Mouse (Mus musculus) kidney, adult 2 months (tissue): Measurements from ENCODE around the gene Chic2. TPM values are rescaled to one million over a fixed set of nuclear protein-coding genes. Genes with fewer than 3 reads are reported as not detected.

Experiments
- DNase-seq: peaks from one replicate; pipeline ENCODE4 v3.0.0; 2021
- H3K27ac ChIP-seq: fragments of 200-500 bp; 2 replicates; pipeline ENCODE4 v1.5.1; 2012; ENCODE audit warnings: low read depth, low read length, control low read depth, inconsistent platforms; ENCODE audit not compliant: insufficient read depth
- H3K27me3 ChIP-seq: fragments of 200-500 bp; replicated peaks from 2 replicates; pipeline ENCODE4 v1.6.1; 2012; ENCODE audit warnings: mild to moderate bottlenecking, moderate library complexity, low read length, inconsistent platforms; ENCODE audit not compliant: control insufficient read depth, insufficient read depth
- H3K36me3 ChIP-seq: fragments of 200-500 bp; 2 replicates; pipeline ENCODE4 v1.6.1; 2012; ENCODE audit warnings: mild to moderate bottlenecking, moderate library complexity, low read length, inconsistent platforms; ENCODE audit not compliant: control insufficient read depth, insufficient read depth
- H3K4me1 ChIP-seq: fragments of 200-500 bp; 2 replicates; pipeline ENCODE4 v1.6.1; 2011; ENCODE audit warnings: low read length; ENCODE audit not compliant: control insufficient read depth, insufficient read depth
- H3K4me3 ChIP-seq: fragments of 200-500 bp; 2 replicates; pipeline ENCODE4 v1.5.1; 2011; ENCODE audit warnings: mild to moderate bottlenecking, low read depth, low read length, control low read depth; ENCODE audit not compliant: insufficient read depth
- CTCF ChIP-seq: fragments of 200-500 bp; conservative IDR thresholded peaks from 2 replicates; pipeline ENCODE4 v1.5.1; 2011; ENCODE audit warnings: low read depth, mild to moderate bottlenecking, control low read depth, low read length, moderate library complexity, mixed read lengths; ENCODE audit not compliant: insufficient read depth, insufficient read length
- POLR2A ChIP-seq: fragments of 200-500 bp; IDR thresholded peaks from one replicate; pipeline ENCODE4 v1.6.1; 2011; ENCODE audit warnings: low read depth, low read length, control low read depth
- WGBS: fragments of 180-500 bp; shearing (Covaris S2); methylation state at CpG from one replicate; pipeline ENCODE4 v1.1.7; 2018; 5-methylcytosine and 5-hydroxymethylcytosine counted together
- polyA plus RNA-seq: library from polyadenylated mRNA; depleted of rRNA; stranded (reverse); fragments of >200 nt; gene quantifications from 2 replicates; pipeline ENCODE4 v1.2.3, GENCODE M21; 2012

The Chic2 gene
- polyA plus RNA-seq, 1 experiment = 6.1 TPM

DNA sequence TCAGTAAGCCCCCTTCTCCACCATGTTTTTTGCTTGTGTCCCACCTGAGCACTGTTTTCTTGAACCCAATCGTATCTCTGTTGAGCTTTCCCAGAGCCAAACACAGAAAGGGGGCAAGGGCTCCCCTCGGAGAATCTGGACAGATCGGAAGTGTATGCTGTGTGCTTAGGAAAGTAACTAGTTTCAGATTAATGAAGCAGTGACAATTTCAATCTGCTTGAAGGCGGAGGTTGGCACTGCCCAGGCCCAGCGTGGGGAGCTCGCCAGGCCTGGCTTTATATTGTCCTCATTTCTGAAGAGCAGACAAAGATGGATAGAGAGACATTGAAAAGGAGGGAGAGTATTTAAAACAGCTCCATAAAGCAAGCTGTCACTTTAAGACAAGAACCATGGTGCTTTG is 37.9 kb upstream of the Chic2 start:
- H3K27me3 ChIP-seq = peaks cover 3% of the 10 kb centered on the region
- no peak overlapping the region for H3K27ac ChIP-seq
- no peaks in the 10 kb centered on the region for H3K4me1 ChIP-seq
- WGBS = 27% methylated on average over 6 of the region's 6 CpGs
- no peak for DNase-seq
- H3K4me3 ChIP-seq = no peak overlapping the region
- TF ChIP-seq CTCF (no peak), POLR2A (no peak)
- no peaks in the 10 kb centered on the region for H3K36me3 ChIP-seq

DNA sequence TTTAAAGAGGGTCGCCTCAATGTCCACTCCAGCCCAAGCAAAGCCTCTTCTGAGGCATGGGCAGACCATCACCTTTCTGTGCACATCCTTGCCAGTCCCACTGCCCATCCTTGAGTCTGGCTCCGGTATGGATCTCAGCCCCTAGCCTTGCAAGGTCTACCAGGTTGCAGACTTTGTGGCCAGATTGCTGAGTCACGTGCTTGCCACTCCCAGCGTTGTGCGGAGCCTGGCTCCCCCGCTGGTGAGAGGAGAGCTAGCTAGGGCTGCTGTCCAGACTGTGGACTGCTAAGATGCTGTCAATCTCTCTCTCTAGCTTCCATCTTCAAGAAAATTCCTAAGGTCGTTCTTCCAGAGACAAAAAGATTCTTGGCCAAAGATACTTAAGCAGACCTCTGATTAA is 35.0 kb upstream of the Chic2 start:
- H3K36me3 ChIP-seq = no peaks in the 10 kb centered on the region
- DNase-seq = no peak
- peaks cover 5% of the 10 kb centered on the region; the same call in 1 of the 2 replicates for H3K27me3 ChIP-seq
- 3% methylated on average over 7 of the region's 7 CpGs for WGBS
- no peak overlapping the region for H3K4me3 ChIP-seq
- TF ChIP-seq CTCF (no peak), POLR2A (no peak)
- no peaks in the 10 kb centered on the region for H3K4me1 ChIP-seq
- H3K27ac ChIP-seq = no peak overlapping the region

DNA sequence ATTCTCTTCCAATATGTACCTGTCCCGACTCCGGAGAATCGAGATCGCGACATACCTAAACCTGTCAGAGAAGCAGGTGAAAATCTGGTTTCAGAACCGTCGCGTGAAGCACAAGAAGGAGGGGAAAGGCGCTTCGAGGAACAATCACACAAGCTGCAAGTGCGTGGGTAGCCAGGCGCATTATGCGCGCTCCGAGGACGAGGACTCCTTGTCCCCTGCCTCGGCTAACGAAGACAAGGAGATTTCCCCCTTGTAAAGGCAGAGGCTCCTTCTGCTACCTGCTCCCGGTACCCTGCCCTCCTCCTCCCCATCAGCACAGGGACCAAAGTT is 32.4 kb upstream of the Chic2 start:
- WGBS = 3% methylated on average over 19 of the region's 19 CpGs
- H3K27me3 ChIP-seq = peaks cover 4% of the 10 kb centered on the region; the same call in 1 of the 2 replicates

DNA sequence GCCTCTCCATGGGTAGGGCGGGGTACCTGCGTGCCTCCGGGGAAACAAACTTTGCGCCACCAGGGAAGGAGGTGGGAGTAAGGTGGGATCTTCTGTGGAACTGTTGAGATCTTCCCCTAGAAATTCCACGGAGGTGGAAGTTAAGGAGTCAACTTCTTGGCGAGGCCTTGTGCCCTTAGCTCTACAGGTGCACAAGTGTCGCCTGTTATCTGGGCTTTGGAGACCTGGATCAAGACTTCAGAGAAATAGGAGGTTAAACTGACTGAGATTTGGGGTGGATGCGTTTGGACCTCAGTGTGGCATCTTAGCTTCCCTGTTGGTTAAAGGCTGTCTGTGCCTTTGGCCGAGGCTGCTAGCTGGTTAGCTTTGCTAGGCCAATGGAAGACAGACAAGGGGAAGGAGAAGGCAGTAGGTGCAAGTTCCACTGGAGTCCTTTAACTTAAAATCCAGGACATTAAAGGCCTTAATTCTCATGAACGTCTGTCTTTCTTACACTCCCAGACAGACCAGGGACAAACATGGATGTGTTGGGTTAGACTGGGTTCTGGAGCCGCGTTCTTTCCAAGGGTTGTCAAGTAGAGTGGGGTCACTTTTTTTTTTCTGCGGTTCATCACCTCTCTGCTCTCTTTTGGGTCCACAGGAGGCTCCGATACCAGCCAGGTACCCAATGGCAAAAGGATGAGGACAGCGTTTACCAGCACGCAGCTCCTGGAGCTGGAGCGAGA is 31.9 kb upstream of the Chic2 start:
- no peaks in the 10 kb centered on the region for H3K36me3 ChIP-seq
- TF ChIP-seq POLR2A = no peak
- TF ChIP-seq CTCF = no peak
- WGBS = 4% methylated on average over 17 of the region's 17 CpGs
- H3K4me3 ChIP-seq = no peak overlapping the region
- H3K27me3 ChIP-seq = peaks cover 4% of the 10 kb centered on the region; the same call in 1 of the 2 replicates
- DNase-seq = no peak
- no peak overlapping the region for H3K27ac ChIP-seq
- H3K4me1 ChIP-seq = no peaks in the 10 kb centered on the region

More for the DNA sequence above, 32.4 kb upstream of the Chic2 start:
- no peaks in the 10 kb centered on the region for H3K4me1 ChIP-seq
- no peak for DNase-seq
- H3K27ac ChIP-seq = no peak overlapping the region
- no peaks in the 10 kb centered on the region for H3K36me3 ChIP-seq
- no peak for TF ChIP-seq POLR2A
- no peak for TF ChIP-seq CTCF
- no peak overlapping the region for H3K4me3 ChIP-seq

DNA sequence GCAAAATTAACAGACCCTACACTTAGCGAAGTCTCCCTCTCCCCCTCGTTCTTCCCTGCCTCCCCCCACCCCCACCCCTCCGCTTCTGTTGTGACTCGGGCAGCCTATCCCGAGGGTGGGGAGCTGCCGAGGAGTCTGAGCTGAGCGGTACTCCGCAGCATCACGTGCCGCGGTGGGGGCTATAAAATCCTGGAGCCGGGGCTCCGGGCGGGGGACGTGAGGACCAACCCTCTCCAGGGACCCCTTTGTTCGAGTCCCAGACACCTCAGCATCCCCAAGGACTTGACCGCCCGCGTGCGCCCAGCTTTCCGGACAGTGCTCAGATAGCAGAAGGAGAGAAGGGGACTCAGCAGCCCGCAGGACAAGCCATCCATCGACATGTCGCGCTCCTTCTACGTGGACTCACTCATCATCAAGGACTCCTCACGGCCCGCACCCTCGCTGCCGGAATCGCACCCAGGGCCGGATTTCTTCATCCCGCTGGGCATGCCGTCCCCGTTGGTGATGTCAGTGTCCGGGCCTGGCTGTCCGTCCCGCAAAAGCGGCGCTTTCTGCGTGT is 30.9 kb upstream of the Chic2 start, which contains the start of gene Gsx2:
TSS of gene Gsx2 (plus strand) at position 219 of the 559 bp plus-strand sequence.
- WGBS = 4% methylated on average over 41 of the region's 41 CpGs
- TF ChIP-seq CTCF = no peak
- TF ChIP-seq POLR2A = no peak
- H3K4me1 ChIP-seq = no peaks in the 10 kb centered on the region
- H3K27me3 ChIP-seq = peaks cover 7% of the 10 kb centered on the region
- no peaks in the 10 kb centered on the region for H3K36me3 ChIP-seq
- no peak within 1 kb of the TSS for H3K27ac ChIP-seq
- DNase-seq = no peak
- no peak within 1 kb of the TSS for H3K4me3 ChIP-seq

DNA sequence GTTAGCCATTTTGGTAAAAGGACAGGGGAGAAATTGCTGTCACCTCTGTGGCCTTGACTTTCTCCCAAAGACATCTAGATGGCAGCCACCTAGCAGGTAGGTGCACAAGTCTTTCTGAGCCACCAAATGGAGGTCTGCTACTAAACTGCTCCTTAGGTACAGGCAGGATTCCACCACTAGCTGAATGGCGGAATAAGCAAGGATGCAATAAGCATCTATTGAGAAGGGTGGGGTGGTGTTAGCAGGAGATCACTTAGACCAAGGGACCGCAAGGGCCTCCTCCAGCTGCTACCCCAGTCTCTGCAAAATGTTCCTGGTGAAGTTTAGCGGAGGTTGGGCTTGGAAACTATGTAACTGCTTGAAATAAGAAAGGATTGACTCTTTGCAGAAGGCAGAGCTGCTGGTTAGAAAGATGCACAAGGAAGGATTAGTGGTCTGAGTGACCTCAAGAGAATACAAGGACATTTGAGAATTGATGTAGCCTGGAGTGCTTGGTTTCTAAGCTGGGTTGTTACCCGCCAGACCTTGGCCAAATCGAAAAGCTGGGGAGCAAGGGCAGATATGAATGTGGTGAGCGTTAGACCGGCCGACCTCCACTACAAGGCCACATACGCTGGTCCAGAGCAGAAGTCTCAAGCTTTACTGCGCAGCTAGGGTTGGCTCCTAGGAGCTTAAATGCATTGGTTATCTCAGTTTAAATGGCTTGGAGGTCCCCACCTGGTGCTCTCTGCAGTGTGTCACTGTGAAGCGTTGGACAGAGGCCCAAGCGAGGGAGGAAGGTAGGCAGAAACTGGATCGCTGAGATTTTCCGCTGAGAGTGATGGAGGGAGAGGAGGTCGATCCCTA is 30.2 kb upstream of the Chic2 start:
- Histone ChIP-seq H3K4me1 (no peaks in the 10 kb centered on the region), H3K27me3 (peaks cover 7% of the 10 kb centered on the region), H3K27ac (no peak overlapping the region), H3K36me3 (no peaks in the 10 kb centered on the region), H3K4me3 (no peak overlapping the region)
- no peak for DNase-seq
- WGBS = 24% methylated on average over 15 of the region's 15 CpGs
- TF ChIP-seq CTCF (no peak), POLR2A (no peak)

DNA sequence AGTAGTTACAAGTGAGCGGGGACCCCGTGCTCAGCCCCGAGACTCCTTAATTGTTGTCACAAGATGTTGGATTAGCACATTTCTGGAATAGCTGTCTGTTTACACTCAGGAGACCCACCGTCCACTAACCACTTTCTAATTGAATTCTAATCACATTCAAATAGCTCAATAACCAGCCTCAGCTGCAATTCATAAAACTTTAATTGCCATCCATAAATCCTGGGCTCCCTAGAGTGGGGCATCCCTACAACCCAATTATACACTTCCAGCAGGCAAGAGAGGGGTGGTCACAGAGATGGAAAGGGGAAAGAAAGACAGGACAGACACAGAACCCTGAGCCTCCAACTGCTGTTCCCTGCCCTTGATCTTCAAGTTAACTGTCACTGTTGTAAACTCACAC is 29.6 kb upstream of the Chic2 start:
- Histone ChIP-seq H3K4me1 (no peaks in the 10 kb centered on the region), H3K27me3 (peaks cover 7% of the 10 kb centered on the region), H3K27ac (no peak overlapping the region), H3K36me3 (no peaks in the 10 kb centered on the region), H3K4me3 (no peak overlapping the region)
- 21% methylated on average over 4 of the region's 4 CpGs for WGBS
- DNase-seq = no peak
- TF ChIP-seq CTCF (no peak), POLR2A (no peak)
